Mouse (Mus musculus): ENCODE data around the gene Borcs5.

GRCm38 (mm10) chr6:134631947-134632687 is 7.2 kb upstream of the Borcs5 start, which contains the start of gene Mansc1:
- TF ChIP-seq CTCF (IDR thresholded peaks at IDR 0.05; ENCODE audit: low read depth) (no peak), EP300 (IDR thresholded peaks at IDR 0.05; ENCODE audit: low read depth) (no peak)
